Mouse (Mus musculus) intestine, postnatal 0 days (tissue): Measurements from ENCODE around the gene Brd4. TPM values are rescaled to one million over a fixed set of nuclear protein-coding genes. Genes with fewer than 3 reads are reported as not detected.

Experiments
- ATAC-seq: fragments of 200-750 bp; cut with Nextera tagmentation; 2 replicates; pipeline ENCODE4 v1.8.0; 2017; ENCODE audit warnings: mild to moderate bottlenecking, moderate TSS enrichment, moderate library complexity
- H3K27ac ChIP-seq: fragments of 300-500 bp; sonication (generic); 2 replicates; pipeline ENCODE4 v1.5.1; 2014; ENCODE audit warnings: mild to moderate bottlenecking, low read depth, low read length, moderate library complexity
- H3K27me3 ChIP-seq: fragments of 300-500 bp; sonication (generic); replicated peaks from 2 replicates; pipeline ENCODE4 v1.6.1; 2014; ENCODE audit warnings: low read length, mixed read lengths; ENCODE audit not compliant: control insufficient read depth, insufficient read depth
- H3K36me3 ChIP-seq: fragments of 300-500 bp; sonication (generic); 2 replicates; pipeline ENCODE4 v1.6.1; 2014; ENCODE audit warnings: mild to moderate bottlenecking, moderate library complexity; ENCODE audit not compliant: control insufficient read depth, insufficient read depth
- H3K4me1 ChIP-seq: fragments of 300-500 bp; sonication (generic); replicated peaks from 2 replicates; pipeline ENCODE4 v1.6.1; 2014; ENCODE audit warnings: antibody characterized with exemption, low read length, mixed read lengths; ENCODE audit not compliant: control insufficient read depth, insufficient read depth
- H3K4me2 ChIP-seq: fragments of 300-500 bp; sonication (generic); replicated peaks from 2 replicates; pipeline ENCODE4 v1.6.1; 2014; ENCODE audit warnings: low read depth, mild to moderate bottlenecking, moderate library complexity
- H3K4me3 ChIP-seq: fragments of 300-500 bp; sonication (generic); 2 replicates; pipeline ENCODE4 v1.5.1; 2014; ENCODE audit warnings: low read depth, low read length
- H3K9ac ChIP-seq: fragments of 300-500 bp; sonication (generic); 2 replicates; pipeline ENCODE4 v1.6.1; 2014; ENCODE audit warnings: mild to moderate bottlenecking, low read depth, low read length
- H3K9me3 ChIP-seq: fragments of 300-500 bp; sonication (generic); 2 replicates; pipeline ENCODE4 v1.6.1; 2016; ENCODE audit warnings: mixed run types; ENCODE audit not compliant: control insufficient read depth
- CTCF ChIP-seq: sonication (generic); IDR thresholded peaks from 2 replicates; pipeline ENCODE4 v1.5.1; 2016; ENCODE audit warnings: low read depth, mild to moderate bottlenecking, control low read depth, antibody characterized with exemption, moderate library complexity
- WGBS: fragments of 180-500 bp; shearing (Covaris S2); extraction: QIAGEN DNeasy Blood & Tissue Kit; methylation state at CpG from one replicate; pipeline ENCODE4 v1.1.7; 2014; 5-methylcytosine and 5-hydroxymethylcytosine counted together
- polyA plus RNA-seq: library from polyadenylated mRNA; unstranded; fragments of >200 nt; fragmentation: Nextera tagmentation; extraction: Ambion mirVana; gene quantifications from 2 replicates; pipeline ENCODE4 v1.2.1, GENCODE M21; 2015

Gene Brd4
- polyA plus RNA-seq, 1 experiment from 2014 or later: 36.7 TPM

- H3K27ac ChIP-seq: no peak overlapping the region
- no peak overlapping the region for H3K4me2 ChIP-seq
- no peak for ATAC-seq
- H3K27me3 ChIP-seq: no peaks in the 10 kb centered on the region
- TF ChIP-seq CTCF: no peak
- no peak overlapping the region for H3K9ac ChIP-seq
- H3K4me3 ChIP-seq: no peak overlapping the region
- 85% methylated on average over 7 of the region's 7 CpGs for WGBS
- no peaks in the 10 kb centered on the region for H3K9me3 ChIP-seq
- no peaks in the 10 kb centered on the region for H3K36me3 ChIP-seq
- no peaks in the 10 kb centered on the region for H3K4me1 ChIP-seq
These were observed 15.4 kb downstream of the Brd4 start for GRCm38 (mm10) chr17:32269151-32269550.

GRCm38 (mm10) chr17:32268540-32268960 is 16.0 kb downstream of the Brd4 start:
- ATAC-seq: no peak
- 81% methylated on average over 3 of the region's 3 CpGs for WGBS
- no peaks in the 10 kb centered on the region for H3K9me3 ChIP-seq
- H3K4me3 ChIP-seq: no peak overlapping the region
- H3K27ac ChIP-seq: no peak overlapping the region
- H3K36me3 ChIP-seq: no peaks in the 10 kb centered on the region
- H3K4me2 ChIP-seq: no peak overlapping the region
- no peaks in the 10 kb centered on the region for H3K4me1 ChIP-seq
- no peaks in the 10 kb centered on the region for H3K27me3 ChIP-seq
- no peak for TF ChIP-seq CTCF
- H3K9ac ChIP-seq: no peak overlapping the region

- no peak for ATAC-seq
- Histone ChIP-seq H3K27ac (no peak overlapping the region), H3K4me2 (no peak overlapping the region), H3K9me3 (no peaks in the 10 kb centered on the region), H3K4me1 (no peaks in the 10 kb centered on the region), H3K36me3 (no peaks in the 10 kb centered on the region), H3K9ac (no peak overlapping the region), H3K4me3 (no peak overlapping the region), H3K27me3 (no peaks in the 10 kb centered on the region)
- 79% methylated on average over 2 of the region's 2 CpGs for WGBS
- no peak for TF ChIP-seq CTCF
These were observed 16.4 kb downstream of the Brd4 start for GRCm38 (mm10) chr17:32268096-32268495.

- TF ChIP-seq CTCF: no peak
- 59% methylated on average over 1 of the region's 1 CpGs for WGBS
- Histone ChIP-seq H3K9ac (no peak overlapping the region), H3K4me1 (no peaks in the 10 kb centered on the region), H3K9me3 (no peaks in the 10 kb centered on the region), H3K4me3 (no peak overlapping the region), H3K27ac (no peak overlapping the region), H3K4me2 (no peak overlapping the region), H3K36me3 (no peaks in the 10 kb centered on the region), H3K27me3 (no peaks in the 10 kb centered on the region)
- no peak for ATAC-seq
These were observed 16.9 kb downstream of the Brd4 start for GRCm38 (mm10) chr17:32267617-32268016.

- WGBS: 63% methylated on average over 2 of the region's 2 CpGs
- Histone ChIP-seq H3K4me2 (no peak overlapping the region), H3K36me3 (no peaks in the 10 kb centered on the region), H3K27ac (no peak overlapping the region), H3K9ac (no peak overlapping the region), H3K4me3 (no peak overlapping the region), H3K4me1 (no peaks in the 10 kb centered on the region), H3K9me3 (no peaks in the 10 kb centered on the region), H3K27me3 (no peaks in the 10 kb centered on the region)
- no peak for ATAC-seq
- no peak for TF ChIP-seq CTCF
These were observed 20.9 kb downstream of the Brd4 start for GRCm38 (mm10) chr17:32263672-32264071.

GRCm38 (mm10) chr17:32262831-32263559 is 21.5 kb downstream of the Brd4 start:
- H3K9ac ChIP-seq: no peak overlapping the region
- H3K27me3 ChIP-seq: no peaks in the 10 kb centered on the region
- H3K4me1 ChIP-seq: no peaks in the 10 kb centered on the region
- WGBS: 86% methylated on average over 8 of the region's 8 CpGs
- no peak overlapping the region for H3K4me2 ChIP-seq
- TF ChIP-seq CTCF: no peak
- H3K4me3 ChIP-seq: no peak overlapping the region
- H3K27ac ChIP-seq: no peak overlapping the region
- no peaks in the 10 kb centered on the region for H3K9me3 ChIP-seq
- no peaks in the 10 kb centered on the region for H3K36me3 ChIP-seq
- no peak for ATAC-seq
